Mouse (Mus musculus): ENCODE results near the gene Tmppe.

GRCm38 (mm10) chr9:114452418-114452817, 51.5 kb downstream of the Tmppe start:
- TF ChIP-seq POLR2A (IDR thresholded peaks at IDR 0.05; ENCODE audit: extremely low read depth, insufficient read depth, low read length): no peak
- no peak for TF ChIP-seq CTCF (IDR thresholded peaks at IDR 0.05; ENCODE audit: extremely low read depth, insufficient read depth, low read length)

All from cortical plate, adult 2 months (tissue).